Mouse (Mus musculus): ENCODE results near the gene Mcidas.

Mcidas gene

GRCm38 (mm10) chr13:112993531-112994152 is at the start of gene Mcidas:
TSS of gene Mcidas (plus strand) at chr13:112993845.
- DNase-seq (ENCODE audit: low spot score), result no peak

GRCm38 (mm10) chr13:112945312-112945711 is 48.3 kb upstream of the Mcidas start:
- DNase-seq (ENCODE audit: low spot score), result no peak

- DNase-seq (ENCODE audit: low spot score), result no peak
Measured at GRCm38 (mm10) chr13:112945900-112946299, 47.7 kb upstream of the Mcidas start.

GRCm38 (mm10) chr13:112954067-112954466 is 39.6 kb upstream of the Mcidas start:
- no peak for DNase-seq (ENCODE audit: low spot score)

- no peak for DNase-seq (ENCODE audit: low spot score)
Measured at GRCm38 (mm10) chr13:112963081-112963480, 30.6 kb upstream of the Mcidas start.

GRCm38 (mm10) chr13:112964421-112964820 is 29.2 kb upstream of the Mcidas start:
- DNase-seq (ENCODE audit: low spot score), result no peak

GRCm38 (mm10) chr13:112967267-112967666 is 26.4 kb upstream of the Mcidas start:
- no peak for DNase-seq (ENCODE audit: low spot score)

- DNase-seq (ENCODE audit: low spot score), result no peak
Measured at GRCm38 (mm10) chr13:112976720-112977119, 16.9 kb upstream of the Mcidas start.

GRCm38 (mm10) chr13:112985605-112986450 is 7.8 kb upstream of the Mcidas start:
- no peak for DNase-seq (ENCODE audit: low spot score)

GRCm38 (mm10) chr13:112986451-112986950 is 7.1 kb upstream of the Mcidas start:
- no peak for DNase-seq (ENCODE audit: low spot score)

GRCm38 (mm10) chr13:112987532-112987943 is 6.1 kb upstream of the Mcidas start, which contains the start of gene Ccno:
TSS of gene Ccno (plus strand) at chr13:112987802.
- DNase-seq (ENCODE audit: low spot score), result peak; percentile 96

- no peak for DNase-seq (ENCODE audit: low spot score)
Measured at GRCm38 (mm10) chr13:112987991-112988390, 5.7 kb upstream of the Mcidas start.

GRCm38 (mm10) chr13:112988866-112989265 is 4.8 kb upstream of the Mcidas start:
- DNase-seq (ENCODE audit: low spot score), result no peak

GRCm38 (mm10) chr13:112989541-112989940 is 4.1 kb upstream of the Mcidas start:
- no peak for DNase-seq (ENCODE audit: low spot score)

GRCm38 (mm10) chr13:112990346-112990745 is 3.3 kb upstream of the Mcidas start:
- no peak for DNase-seq (ENCODE audit: low spot score)

- peak; percentile 77 for DNase-seq (ENCODE audit: low spot score)
Measured at GRCm38 (mm10) chr13:112994191-112994590, 546 bp downstream of the Mcidas start.

GRCm38 (mm10) chr13:112996407-112996806 is 2.8 kb downstream of the Mcidas start:
- DNase-seq (ENCODE audit: low spot score), result no peak

GRCm38 (mm10) chr13:112997369-112997768 is 3.7 kb downstream of the Mcidas start:
- no peak for DNase-seq (ENCODE audit: low spot score)

GRCm38 (mm10) chr13:112998427-112999201 is 5.0 kb downstream of the Mcidas start:
- DNase-seq (ENCODE audit: low spot score), result peak; percentile 47

GRCm38 (mm10) chr13:113000090-113000489 is 6.4 kb downstream of the Mcidas start:
- DNase-seq (ENCODE audit: low spot score), result no peak

GRCm38 (mm10) chr13:113000576-113001318 is 7.1 kb downstream of the Mcidas start:
- DNase-seq (ENCODE audit: low spot score), result peak; percentile 86

- no peak for DNase-seq (ENCODE audit: low spot score)
Measured at GRCm38 (mm10) chr13:113012683-113013082, 19.0 kb downstream of the Mcidas start.
